Mouse (Mus musculus) kidney, postnatal 10 days (tissue): ENCODE measurements around the gene Dpep3.

Experiments
- DNase-seq: peaks from one replicate; pipeline ENCODE4 v3.0.0; 2021; ENCODE audit warnings: mixed read lengths

The Dpep3 gene

DNA sequence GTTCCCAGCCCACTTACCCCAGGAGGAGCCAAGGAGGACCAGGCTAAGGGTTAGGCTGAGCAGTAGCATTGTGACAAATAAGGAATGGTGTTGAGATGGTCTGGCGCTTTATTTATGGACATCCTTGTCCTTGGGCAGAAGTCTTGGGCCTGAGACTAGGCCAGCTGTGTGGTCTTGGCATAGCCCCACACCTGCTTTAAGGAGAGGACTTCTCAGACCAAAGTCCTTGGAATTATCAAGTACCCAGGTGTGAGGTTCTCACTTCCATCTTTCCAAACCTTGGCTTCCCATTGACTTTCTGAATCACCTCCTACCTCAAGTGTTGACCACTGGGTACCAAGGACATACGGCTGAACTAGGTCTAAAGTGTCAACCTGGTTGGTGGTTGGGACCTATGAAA lies 45.5 kb downstream of the Dpep3 start, which contains the start of gene Ctrl:
TSS of gene Ctrl (minus strand) at position 101 of the 400 bp plus-strand sequence.
- no peak for DNase-seq

DNA sequence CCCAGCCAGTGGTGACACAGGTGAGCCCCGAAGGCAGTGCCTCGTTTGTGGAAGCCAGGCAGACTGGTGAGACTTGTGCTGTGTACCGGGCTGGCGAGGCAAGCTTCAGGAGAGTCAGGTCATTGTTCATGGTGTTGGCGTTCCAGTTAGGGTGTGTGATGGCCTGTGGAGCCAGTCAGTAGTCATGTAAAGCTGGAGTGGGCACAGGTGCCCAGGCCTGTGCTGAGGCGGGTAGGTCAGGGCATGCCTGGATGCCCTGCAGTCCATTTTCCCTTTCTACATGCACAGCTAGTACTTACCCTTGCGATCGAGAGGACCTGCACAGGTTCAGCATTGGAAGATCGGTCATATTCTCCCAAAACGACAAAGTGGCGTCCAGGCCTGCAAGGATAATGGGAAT lies 46.7 kb downstream of the Dpep3 start:
- no peak for DNase-seq

DNA sequence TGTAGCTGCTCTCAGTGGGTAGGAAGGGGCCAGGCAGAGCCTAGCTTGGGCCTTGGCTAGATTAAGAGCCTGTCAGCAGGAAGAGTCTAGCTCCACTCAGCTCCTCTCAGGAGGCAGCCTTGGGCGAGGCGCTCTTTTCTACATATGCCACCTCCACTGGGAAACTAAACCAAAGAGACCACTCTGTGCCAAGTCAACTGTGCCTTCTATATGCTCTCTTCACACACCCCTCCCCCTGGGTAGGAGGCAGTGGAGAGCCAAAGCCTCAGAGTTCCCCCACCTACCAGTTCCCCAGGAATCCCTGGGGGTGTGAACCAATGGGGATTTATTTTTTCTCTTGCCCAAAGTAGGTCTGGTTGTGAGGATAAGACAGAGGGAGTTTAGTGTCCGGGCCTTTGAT lies 48.0 kb downstream of the Dpep3 start:
- no peak for DNase-seq

DNA sequence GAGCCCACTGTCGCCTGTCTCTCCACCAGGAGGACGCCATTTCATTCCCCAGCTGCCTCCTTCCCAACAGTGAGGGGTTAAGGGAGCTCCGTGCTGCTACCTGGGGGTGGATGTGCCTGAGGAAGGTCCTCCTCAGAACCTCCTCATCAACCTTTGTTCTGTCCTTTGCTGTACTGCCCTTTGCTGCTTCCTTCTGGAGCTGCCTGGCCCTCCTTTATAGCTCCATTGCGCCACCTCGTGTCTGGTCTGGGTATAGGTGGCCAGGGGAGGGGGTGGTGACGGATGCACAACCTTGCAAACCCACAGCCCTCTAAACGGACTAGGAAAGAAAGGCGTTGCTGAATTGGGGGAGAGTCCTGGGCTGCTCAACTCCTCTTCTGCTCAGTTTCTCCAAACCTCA lies 48.6 kb downstream of the Dpep3 start:
- DNase-seq, result peak; percentile 89

DNA sequence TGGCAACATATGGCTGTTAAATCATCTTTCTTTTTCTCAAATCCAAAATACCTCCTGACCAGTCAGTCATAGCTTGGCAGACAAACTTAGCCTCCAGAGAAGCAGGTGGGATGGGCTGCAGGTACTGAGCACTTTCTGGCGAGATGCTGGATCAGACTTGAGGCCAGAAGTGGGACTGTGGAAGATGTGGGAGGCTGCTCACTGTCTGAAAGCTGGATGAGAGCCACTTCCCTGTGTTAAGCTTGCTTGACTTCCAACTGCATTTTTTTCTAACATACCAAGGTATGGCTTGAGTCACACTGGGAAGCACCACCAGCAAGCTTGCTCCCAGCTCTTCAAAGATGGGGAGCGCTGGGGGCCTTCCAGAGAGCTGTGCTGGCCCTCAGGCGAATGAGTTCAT lies 54.1 kb downstream of the Dpep3 start:
- DNase-seq, result no peak
